Mouse (Mus musculus) E14TG2a.4 (cell line): ENCODE measurements at regions not wholly inside any gene's neighbourhood (a gene's known extent, or its start where the extent isn't known, plus 50 kb on each side); places are given as distances from the start of the nearest gene placed in this dataset.

ENCODE experiments used
- CTCF ChIP-seq: conservative IDR thresholded peaks from 2 replicates; pipeline ENCODE4 v1.5.1; 2014; ENCODE audit warnings: low read length
- NANOG ChIP-seq: IDR thresholded peaks from 2 replicates; pipeline ENCODE4 v1.6.1; 2014; ENCODE audit warnings: borderline replicate concordance, low read length, mixed read lengths
- POU5F1 ChIP-seq: IDR thresholded peaks from 2 replicates; pipeline ENCODE4 v1.6.1; 2014; ENCODE audit warnings: low read length, borderline replicate concordance

GRCm38 (mm10) chr6:127379511-127379910 lies 67.1 kb upstream of the Parp11 start:
- TF ChIP-seq CTCF (0 out of 2 replicates have a peak, but pooled peaks have one; percentile 25), POU5F1 (no peak), NANOG (no peak)
